Mouse (Mus musculus) limb, embryonic 12.5 days (tissue): Measurements from ENCODE around the gene Lasp1. TPM values are rescaled to one million over a fixed set of nuclear protein-coding genes. Genes with fewer than 3 reads are reported as not detected.

ENCODE experiments used
- ATAC-seq: fragments of 200-750 bp; cut with Nextera tagmentation; 2 replicates; pipeline ENCODE4 v1.8.0; 2017; ENCODE audit warnings: low read depth, moderate TSS enrichment; ENCODE audit not compliant: insufficient number of reproducible peaks, insufficient read depth, low FRiP score, low TSS enrichment
- H3K27ac ChIP-seq: fragments of 300-500 bp; sonication (generic); 2 replicates; pipeline ENCODE4 v1.5.1; 2016; ENCODE audit warnings: mild to moderate bottlenecking, moderate library complexity
- H3K27me3 ChIP-seq: fragments of 300-500 bp; sonication (generic); 2 replicates; pipeline ENCODE4 v1.6.1; 2016; ENCODE audit warnings: mild to moderate bottlenecking, moderate library complexity
- H3K36me3 ChIP-seq: fragments of 300-500 bp; sonication (generic); 2 replicates; pipeline ENCODE4 v1.6.1; 2016; ENCODE audit warnings: mild to moderate bottlenecking, moderate library complexity
- H3K4me1 ChIP-seq: fragments of 300-500 bp; sonication (generic); replicated peaks from 2 replicates; pipeline ENCODE4 v1.6.1; 2016
- H3K4me2 ChIP-seq: fragments of 300-500 bp; sonication (generic); 2 replicates; pipeline ENCODE4 v1.6.1; 2016; ENCODE audit warnings: mild to moderate bottlenecking, moderate library complexity
- H3K4me3 ChIP-seq: fragments of 300-500 bp; sonication (generic); replicated peaks from 2 replicates; pipeline ENCODE4 v1.5.1; 2016; ENCODE audit warnings: mild to moderate bottlenecking
- H3K9ac ChIP-seq: fragments of 300-500 bp; sonication (generic); replicated peaks from 2 replicates; pipeline ENCODE4 v1.6.1; 2016; ENCODE audit warnings: mild to moderate bottlenecking, moderate library complexity
- H3K9me3 ChIP-seq: fragments of 300-500 bp; sonication (generic); 2 replicates; pipeline ENCODE4 v1.6.1; 2016; ENCODE audit warnings: mild to moderate bottlenecking, moderate library complexity
- WGBS: fragments of 180-500 bp; shearing (Covaris S2); methylation state at CpG from one replicate; pipeline ENCODE4 v1.1.7; 2016; 5-methylcytosine and 5-hydroxymethylcytosine counted together
- polyA plus RNA-seq: library from polyadenylated mRNA; unstranded; fragments of >200 nt; fragmentation: Nextera tagmentation; extraction: Ambion mirVana; gene quantifications from 2 replicates; pipeline ENCODE4 v1.2.1, GENCODE M21; 2016

The Lasp1 gene
- polyA plus RNA-seq, 1 experiment from 2014 or later = 110 TPM

- no peak for ATAC-seq
- H3K27me3 ChIP-seq = no peaks in the 10 kb centered on the region
- no peak overlapping the region for H3K4me3 ChIP-seq
- H3K36me3 ChIP-seq = peaks cover 96% of the 10 kb centered on the region
- no peak overlapping the region for H3K27ac ChIP-seq
- H3K4me2 ChIP-seq = no peak overlapping the region
- no peak overlapping the region for H3K9ac ChIP-seq
- no peaks in the 10 kb centered on the region for H3K9me3 ChIP-seq
- 56% methylated on average over 5 of the region's 5 CpGs for WGBS
- peaks cover 43% of the 10 kb centered on the region for H3K4me1 ChIP-seq
Measured at GRCm38 (mm10) chr11:97819923-97820322, 21.1 kb downstream of the Lasp1 start.

- H3K4me2 ChIP-seq = no peak overlapping the region
- no peak for ATAC-seq
- H3K4me3 ChIP-seq = no peak overlapping the region
- peaks cover 96% of the 10 kb centered on the region for H3K36me3 ChIP-seq
- 83% methylated on average over 4 of the region's 4 CpGs for WGBS
- no peaks in the 10 kb centered on the region for H3K9me3 ChIP-seq
- H3K9ac ChIP-seq = no peak overlapping the region
- no peaks in the 10 kb centered on the region for H3K27me3 ChIP-seq
- H3K27ac ChIP-seq = no peak overlapping the region
- peaks cover 34% of the 10 kb centered on the region for H3K4me1 ChIP-seq
Measured at GRCm38 (mm10) chr11:97820840-97821239, 22.0 kb downstream of the Lasp1 start.

GRCm38 (mm10) chr11:97821401-97822064 lies 22.7 kb downstream of the Lasp1 start:
- Histone ChIP-seq H3K4me2 (no peak overlapping the region), H3K9me3 (no peaks in the 10 kb centered on the region), H3K9ac (no peak overlapping the region), H3K4me1 (peaks cover 27% of the 10 kb centered on the region), H3K27ac (no peak overlapping the region), H3K27me3 (no peaks in the 10 kb centered on the region), H3K4me3 (no peak overlapping the region), H3K36me3 (peaks cover 96% of the 10 kb centered on the region)
- whole genome bisulfite sequencing = 92% methylated on average over 8 of the region's 8 CpGs
- no peak for ATAC-seq

- Histone ChIP-seq H3K9ac (no peak overlapping the region), H3K27ac (no peak overlapping the region), H3K9me3 (no peaks in the 10 kb centered on the region), H3K4me1 (peaks cover 12% of the 10 kb centered on the region), H3K36me3 (peaks cover 98% of the 10 kb centered on the region), H3K27me3 (no peaks in the 10 kb centered on the region), H3K4me3 (no peak overlapping the region), H3K4me2 (no peak overlapping the region)
- 78% methylated on average over 20 of the region's 20 CpGs for WGBS
- ATAC-seq = no peak
Measured at GRCm38 (mm10) chr11:97822840-97823603, 24.2 kb downstream of the Lasp1 start.

- H3K4me3 ChIP-seq = no peak overlapping the region
Measured at GRCm38 (mm10) chr11:97824168-97824567, 25.4 kb downstream of the Lasp1 start.

GRCm38 (mm10) chr11:97824895-97825294 lies 26.1 kb downstream of the Lasp1 start:
- H3K27ac ChIP-seq = no peak overlapping the region

More at GRCm38 (mm10) chr11:97824168-97824567, 25.4 kb downstream of the Lasp1 start:
- WGBS = 95% methylated on average over 11 of the region's 11 CpGs
- no peak overlapping the region for H3K4me2 ChIP-seq
- peaks cover under 1% of the 10 kb centered on the region; the same call in 1 of the 2 replicates for H3K4me1 ChIP-seq
- no peaks in the 10 kb centered on the region for H3K9me3 ChIP-seq
- H3K36me3 ChIP-seq = peaks cover 99% of the 10 kb centered on the region
- H3K27me3 ChIP-seq = no peaks in the 10 kb centered on the region
- H3K9ac ChIP-seq = no peak overlapping the region
- ATAC-seq = no peak
- no peak overlapping the region for H3K27ac ChIP-seq

GRCm38 (mm10) chr11:97825295-97825694 lies 26.5 kb downstream of the Lasp1 start:
- H3K4me3 ChIP-seq = no peak overlapping the region
- H3K27me3 ChIP-seq = no peaks in the 10 kb centered on the region
- 80% methylated on average over 10 of the region's 10 CpGs for whole genome bisulfite sequencing
- H3K36me3 ChIP-seq = peaks cover 99% of the 10 kb centered on the region
- H3K9ac ChIP-seq = no peak overlapping the region; the same call in 1 of the 2 replicates
- ATAC-seq = no peak
- no peaks in the 10 kb centered on the region for H3K4me1 ChIP-seq
- no peak overlapping the region for H3K4me2 ChIP-seq
- no peak overlapping the region for H3K27ac ChIP-seq
- no peaks in the 10 kb centered on the region for H3K9me3 ChIP-seq

More at GRCm38 (mm10) chr11:97824895-97825294, 26.1 kb downstream of the Lasp1 start:
- Histone ChIP-seq H3K27me3 (no peaks in the 10 kb centered on the region), H3K9me3 (no peaks in the 10 kb centered on the region), H3K4me2 (no peak overlapping the region), H3K4me1 (no peaks in the 10 kb centered on the region), H3K36me3 (peaks cover 99% of the 10 kb centered on the region), H3K9ac (no peak overlapping the region), H3K4me3 (no peak overlapping the region)
- ATAC-seq = no peak
- WGBS = 72% methylated on average over 6 of the region's 6 CpGs

- Histone ChIP-seq H3K9ac (no peak overlapping the region), H3K4me3 (no peak overlapping the region), H3K4me1 (no peaks in the 10 kb centered on the region), H3K27me3 (no peaks in the 10 kb centered on the region), H3K36me3 (peaks cover 99% of the 10 kb centered on the region), H3K9me3 (no peaks in the 10 kb centered on the region), H3K27ac (no peak overlapping the region), H3K4me2 (no peak overlapping the region)
- ATAC-seq = no peak
- 91% methylated on average over 9 of the region's 9 CpGs for WGBS
Measured at GRCm38 (mm10) chr11:97825971-97826370, 27.2 kb downstream of the Lasp1 start.

- ATAC-seq = no peak
- no peak overlapping the region for H3K27ac ChIP-seq
- 84% methylated on average over 7 of the region's 7 CpGs for WGBS
Measured at GRCm38 (mm10) chr11:97826414-97826813, 27.6 kb downstream of the Lasp1 start.

GRCm38 (mm10) chr11:97827654-97828053 lies 28.9 kb downstream of the Lasp1 start:
- no peak for ATAC-seq
- Histone ChIP-seq H3K27ac (no peak overlapping the region), H3K9me3 (no peaks in the 10 kb centered on the region), H3K36me3 (peaks cover 96% of the 10 kb centered on the region), H3K9ac (no peak overlapping the region), H3K4me2 (no peak overlapping the region), H3K27me3 (no peaks in the 10 kb centered on the region), H3K4me1 (no peaks in the 10 kb centered on the region), H3K4me3 (no peak overlapping the region)
- 86% methylated on average over 6 of the region's 6 CpGs for WGBS

More at GRCm38 (mm10) chr11:97826414-97826813, 27.6 kb downstream of the Lasp1 start:
- H3K4me3 ChIP-seq = no peak overlapping the region
- H3K4me1 ChIP-seq = no peaks in the 10 kb centered on the region
- peaks cover 97% of the 10 kb centered on the region for H3K36me3 ChIP-seq
- no peaks in the 10 kb centered on the region for H3K9me3 ChIP-seq
- H3K9ac ChIP-seq = no peak overlapping the region
- no peak overlapping the region for H3K4me2 ChIP-seq
- H3K27me3 ChIP-seq = no peaks in the 10 kb centered on the region

- Histone ChIP-seq H3K27ac (no peak overlapping the region), H3K9ac (no peak overlapping the region), H3K4me1 (no peaks in the 10 kb centered on the region), H3K9me3 (no peaks in the 10 kb centered on the region), H3K36me3 (peaks cover 95% of the 10 kb centered on the region), H3K4me2 (no peak overlapping the region), H3K4me3 (no peak overlapping the region), H3K27me3 (no peaks in the 10 kb centered on the region)
- WGBS = 93% methylated on average over 7 of the region's 7 CpGs
- no peak for ATAC-seq
Measured at GRCm38 (mm10) chr11:97829365-97829764, 30.6 kb downstream of the Lasp1 start.
